Mouse (Mus musculus) bone marrow macrophage, adult 2 months (primary cell): ENCODE data around the gene Resf1.

Experiments used
- CTCF ChIP-seq: IDR thresholded peaks from 2 replicates; pipeline ENCODE4 v1.5.1; 2012; ENCODE audit warnings: low read depth, mild to moderate bottlenecking, low read length, moderate library complexity
- POLR2A ChIP-seq: IDR thresholded peaks from 2 replicates; pipeline ENCODE4 v1.6.1; 2012; ENCODE audit warnings: mild to moderate bottlenecking, low read depth, low read length, borderline replicate concordance

DNA sequence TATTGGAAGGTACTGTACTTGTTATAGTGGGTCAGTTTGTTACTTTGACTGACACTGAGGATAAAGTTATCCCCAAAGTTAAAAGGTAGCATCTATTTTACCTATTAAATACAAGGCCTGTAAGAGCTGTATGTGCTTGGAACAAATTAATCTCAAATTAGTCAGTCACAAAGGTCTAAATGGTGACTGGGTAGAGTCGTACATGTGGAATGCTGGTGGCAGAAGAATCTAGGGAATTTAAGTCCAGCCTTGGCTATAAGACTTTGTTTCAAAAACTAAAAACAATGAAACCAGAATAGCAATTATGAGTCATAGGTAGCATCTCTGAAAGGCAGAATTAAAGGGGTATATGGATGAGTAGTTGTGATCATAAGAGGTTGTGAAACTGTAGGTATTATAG is 21.1 kb downstream of the Resf1 start:
- TF ChIP-seq POLR2A (no peak), CTCF (no peak)
